Mouse (Mus musculus) thymus, postnatal 0 days (tissue): ENCODE results near the gene Cldn7. TPM values are rescaled to one million over a fixed set of nuclear protein-coding genes. Genes with fewer than 3 reads are reported as not detected.
"Not testable (repeated sequence)": the region's sequence is repeated elsewhere in the genome, so short reads cannot be mapped to it uniquely, and the experiment has no call there.

Experiments
- DNase-seq: peaks from one replicate; pipeline ENCODE4 v3.0.0-alpha.2; 2015; ENCODE audit warnings: low spot score
- microRNA counts: library from miRNA; unstranded; fragments of <30 nt; microRNA quantifications from one replicate; lab custom pipeline; 2015
- microRNA-seq: library from miRNA; unstranded; fragments of <30 nt; microRNA quantifications from one replicate; pipeline ENCODE4, GENCODE M21; 2016; ENCODE audit warnings: borderline number of aligned reads
- polyA plus RNA-seq: library from polyadenylated mRNA; unstranded; fragments of >200 nt; fragmentation: Nextera tagmentation; extraction: Ambion mirVana; gene quantifications from 2 replicates; pipeline ENCODE4 v1.2.1, GENCODE M21; 2015

Gene Cldn7
- polyA plus RNA-seq, 1 experiment from 2014 or later: 14.4 TPM

- no peak for DNase-seq
These were observed 48.8 kb downstream of the Cldn7 start for GRCm38 (mm10) chr11:70013408-70013807.

- no peak for DNase-seq
These were observed 49.5 kb downstream of the Cldn7 start for GRCm38 (mm10) chr11:70014051-70014450.

- DNase-seq: peak; percentile 79
These were observed 50.4 kb downstream of the Cldn7 start, which contains the start of gene Acadvl for GRCm38 (mm10) chr11:70014880-70015558. Gene Acadvl (minus strand): TSS chr11:70015411.

GRCm38 (mm10) chr11:70015677-70016076 lies 51.1 kb downstream of the Cldn7 start:
- no peak for DNase-seq

- DNase-seq: not testable (repeated sequence)
These were observed 51.6 kb downstream of the Cldn7 start for GRCm38 (mm10) chr11:70016177-70016576.

- no peak for DNase-seq
These were observed 52.1 kb downstream of the Cldn7 start, which contains the start of gene Dlg4 for GRCm38 (mm10) chr11:70016669-70017068. Gene Dlg4 (plus strand): TSS chr11:70016942.

GRCm38 (mm10) chr11:70017199-70017767 lies 52.7 kb downstream of the Cldn7 start:
- DNase-seq: no peak

MicroRNAs encoded within 50 kb of the gene (microRNA counts, 519-probe panel; counts per million panel counts)
- microRNA mmu-miR-324-3p (lab: Ali Mortazavi, UCI) (473 counts per million, percentile 71 among the panel's probes with 10 or more counts), microRNA mmu-miR-324-5p (lab: Ali Mortazavi, UCI) (473 counts per million, percentile 71 among the panel's probes with 10 or more counts)

Small RNAs within 50 kb of the gene (microRNA-seq; reads per million reads assigned to microRNA genes)
- gene Gm44349 (not detected), gene Mir324 (3,037 reads per million, percentile 81 among the genes with 10 or more reads in this experiment)

Other genes starting within 250 kb of the Cldn7 start
- 20.6 and 22.4 TPM in 2 replicates for gene Polr2a, start 206.1 kb upstream of the Cldn7 start, polyA plus RNA-seq
- gene Slc35g3, start 202.8 kb upstream of the Cldn7 start, polyA plus RNA-seq: 0.14 TPM in 1 of 2 replicates, not detected in the other
- 2.5 and 2.6 TPM in 2 replicates for gene Zbtb4, start 198.9 kb upstream of the Cldn7 start, polyA plus RNA-seq
- gene Chrnb1, start 168.8 kb upstream of the Cldn7 start, polyA plus RNA-seq: 3.2 and 3.4 TPM in 2 replicates
- gene Fgf11, start 162.9 kb upstream of the Cldn7 start, polyA plus RNA-seq: 0.65 and 0.84 TPM in 2 replicates
- 11.2 and 12.8 TPM in 2 replicates for gene Tmem102, start 159.2 kb upstream of the Cldn7 start, polyA plus RNA-seq
- not detected in 2 replicates for gene Gm39566, start 149.5 kb upstream of the Cldn7 start, polyA plus RNA-seq
- not detected in 2 replicates for gene Spem2, start 146.3 kb upstream of the Cldn7 start, polyA plus RNA-seq
- gene Spem1, start 142.6 kb upstream of the Cldn7 start, polyA plus RNA-seq: not detected in 2 replicates
- gene Nlgn2, start 127.0 kb upstream of the Cldn7 start, polyA plus RNA-seq: 1.2 and 1.9 TPM in 2 replicates
- gene Tmem256, start 126.3 kb upstream of the Cldn7 start, polyA plus RNA-seq: 325 and 342 TPM in 2 replicates
- gene Plscr3, start 118.4 kb upstream of the Cldn7 start, polyA plus RNA-seq: 68.4 and 70.4 TPM in 2 replicates
- gene Tnk1, start 106.0 kb upstream of the Cldn7 start, polyA plus RNA-seq: 1.1 and 1.5 TPM in 2 replicates
- gene Tmem95, start 86.8 kb upstream of the Cldn7 start, polyA plus RNA-seq: not detected in 2 replicates
- 1.7 and 2.3 TPM in 2 replicates for gene Kctd11, start 83.4 kb upstream of the Cldn7 start, polyA plus RNA-seq
- gene Acap1, start 69.2 kb upstream of the Cldn7 start, polyA plus RNA-seq: 150 and 176 TPM in 2 replicates
- 19.8 and 26.0 TPM in 2 replicates for gene 2810408A11Rik, start 63.8 kb upstream of the Cldn7 start, polyA plus RNA-seq
- 6.2 and 7.5 TPM in 2 replicates for gene Neurl4, start 63.7 kb upstream of the Cldn7 start, polyA plus RNA-seq
- gene Gps2, start 50.9 kb upstream of the Cldn7 start, polyA plus RNA-seq: 94.8 and 106 TPM in 2 replicates
- gene Eif5a, start 42.8 kb upstream of the Cldn7 start, polyA plus RNA-seq: 2,117 and 2,260 TPM in 2 replicates
- gene Ybx2, start 29.0 kb upstream of the Cldn7 start, polyA plus RNA-seq: 2.6 and 3.6 TPM in 2 replicates
- gene Slc2a4, start 16.6 kb upstream of the Cldn7 start, polyA plus RNA-seq: 11.7 and 11.9 TPM in 2 replicates
- gene Ctdnep1, start 16.4 kb downstream of the Cldn7 start, polyA plus RNA-seq: 24.1 and 25.6 TPM in 2 replicates
- 92.6 and 98.6 TPM in 2 replicates for gene Elp5, start 17.7 kb downstream of the Cldn7 start, polyA plus RNA-seq
- 400 and 425 TPM in 2 replicates for gene Gabarap, start 26.4 kb downstream of the Cldn7 start, polyA plus RNA-seq
- gene Phf23, start 31.0 kb downstream of the Cldn7 start, polyA plus RNA-seq: 52.2 and 61.3 TPM in 2 replicates
- gene Dvl2, start 35.8 kb downstream of the Cldn7 start, polyA plus RNA-seq: 20.6 and 21.0 TPM in 2 replicates
- 105 and 107 TPM in 2 replicates for gene Acadvl, start 50.6 kb downstream of the Cldn7 start, polyA plus RNA-seq
- 3.8 and 6.6 TPM in 2 replicates for gene Dlg4, start 52.2 kb downstream of the Cldn7 start, polyA plus RNA-seq
- 0.31 and 0.49 TPM in 2 replicates for gene Asgr1, start 89.3 kb downstream of the Cldn7 start, polyA plus RNA-seq
- gene Asgr2, start 127.9 kb downstream of the Cldn7 start, polyA plus RNA-seq: 0.26 and 0.42 TPM in 2 replicates
- gene Mgl2, start 165.6 kb downstream of the Cldn7 start, polyA plus RNA-seq: 5.3 and 6.0 TPM in 2 replicates
- gene Clec10a, start 191.4 kb downstream of the Cldn7 start, polyA plus RNA-seq: 3.6 and 3.7 TPM in 2 replicates
- gene Slc16a11, start 248.0 kb downstream of the Cldn7 start, polyA plus RNA-seq: 1.2 and 1.9 TPM in 2 replicates